Mouse (Mus musculus) left cerebral cortex, postnatal 25 days (tissue): ENCODE measurements around the gene Tbx5. TPM values are rescaled to one million over a fixed set of nuclear protein-coding genes. Genes with fewer than 3 reads are reported as not detected.

ENCODE experiments used
- DNase-seq, 2 experiments: peaks; one replicate each; pipeline ENCODE4 v3.0.0; 2022; ENCODE audit warnings: low spot score in 2 of 2, mixed read lengths in 1 of 2
- intact Hi-C: fragments of 180-260 bp; cut with DNase I; formaldehyde crosslinking; loops from one replicate; pipeline ENCODE4 v1.15.1; 2025
- total RNA-seq, 2 experiments: library from RNA; stranded (reverse); gene quantifications; 2 replicates each; pipeline ENCODE4 v1.2.3; 2021

Gene Tbx5
- not detected for total RNA-seq

DNA sequence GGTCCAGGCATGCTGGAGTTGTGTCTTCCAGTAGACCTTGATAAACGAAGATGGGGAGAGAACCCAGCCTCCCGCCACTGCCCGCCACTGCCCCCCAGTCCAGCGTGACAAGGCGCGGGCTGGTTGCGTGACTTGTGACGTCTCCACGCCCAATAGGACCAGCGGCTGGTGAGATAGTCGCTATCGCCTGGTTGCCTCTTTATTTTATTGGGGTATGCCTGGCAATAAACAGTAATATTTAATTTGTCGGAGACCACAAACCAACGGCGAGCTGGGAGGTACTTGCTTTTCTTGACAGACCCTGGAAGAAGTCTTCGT is at the start of gene Tbx5:
Tbx5 (plus strand) TSS at position 190 of the 318 bp plus-strand sequence.
- DNase-seq = no peak
- intact Hi-C loops = loop anchor here (2.0 kb wide), 1 partner anchor 28 kb away; no protein-coding TSS in a partner anchor

DNA sequence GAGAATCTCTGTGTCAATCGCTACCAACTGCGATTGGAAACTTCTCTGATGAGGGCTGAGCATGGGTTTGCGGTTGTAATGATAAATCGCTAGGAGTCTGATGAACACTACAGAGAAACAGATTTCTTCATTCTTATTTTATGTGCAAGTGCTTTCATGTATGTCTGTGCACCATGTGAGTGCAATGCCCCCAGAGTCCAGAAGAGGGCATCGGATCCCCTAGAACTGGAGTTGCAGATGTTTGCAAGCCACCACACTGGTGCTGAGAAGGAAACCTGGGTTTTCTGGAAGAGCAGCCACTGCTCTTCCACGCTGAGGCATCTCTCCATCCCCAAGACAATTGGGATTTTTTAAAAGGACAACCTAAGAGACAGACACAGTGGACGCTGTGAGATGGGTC is 46.5 kb upstream of the Tbx5 start:
- no peak for DNase-seq
- intact Hi-C loops = no loop called here

DNA sequence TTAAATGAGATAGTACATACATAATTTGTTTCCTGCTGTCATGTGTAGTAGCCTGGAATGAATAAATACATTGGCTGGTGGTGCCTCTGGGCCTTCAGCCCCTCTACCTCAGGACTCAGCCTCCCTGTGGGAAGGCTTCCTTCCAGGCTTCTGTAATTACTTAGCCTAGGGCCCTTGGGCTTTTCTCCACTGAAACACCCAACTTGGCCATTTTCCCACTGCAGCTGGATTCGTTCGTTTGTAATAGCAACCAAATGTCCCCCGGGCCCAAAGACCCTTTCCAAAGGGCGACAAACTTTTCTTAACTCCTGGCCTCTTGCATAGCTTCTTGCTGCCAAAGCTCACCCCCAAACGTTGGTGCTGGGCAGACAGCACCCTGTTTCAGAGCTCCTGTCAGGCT is 40.8 kb upstream of the Tbx5 start:
- intact Hi-C loops = no loop called here
- no peak for DNase-seq

DNA sequence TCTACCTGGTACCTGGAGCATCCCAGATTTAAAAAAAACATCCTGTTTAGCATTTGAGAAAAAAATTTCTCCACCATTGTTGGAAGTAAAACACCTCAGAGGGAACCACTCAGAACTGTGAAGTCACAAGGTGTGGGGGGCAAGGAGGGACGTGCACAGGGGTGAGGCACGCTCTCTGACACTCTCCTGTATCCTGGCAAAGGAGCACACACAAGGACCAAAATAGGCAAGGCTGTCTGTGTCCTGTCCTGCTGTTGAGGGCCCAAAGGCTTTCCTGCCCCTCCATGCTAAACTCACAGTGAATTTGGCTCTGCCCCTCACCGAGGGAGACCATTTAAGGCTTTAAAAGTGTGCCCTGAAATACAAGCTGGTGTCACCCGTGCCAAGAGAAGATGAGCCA is 38.5 kb upstream of the Tbx5 start:
- intact Hi-C loops = no loop called here

DNA sequence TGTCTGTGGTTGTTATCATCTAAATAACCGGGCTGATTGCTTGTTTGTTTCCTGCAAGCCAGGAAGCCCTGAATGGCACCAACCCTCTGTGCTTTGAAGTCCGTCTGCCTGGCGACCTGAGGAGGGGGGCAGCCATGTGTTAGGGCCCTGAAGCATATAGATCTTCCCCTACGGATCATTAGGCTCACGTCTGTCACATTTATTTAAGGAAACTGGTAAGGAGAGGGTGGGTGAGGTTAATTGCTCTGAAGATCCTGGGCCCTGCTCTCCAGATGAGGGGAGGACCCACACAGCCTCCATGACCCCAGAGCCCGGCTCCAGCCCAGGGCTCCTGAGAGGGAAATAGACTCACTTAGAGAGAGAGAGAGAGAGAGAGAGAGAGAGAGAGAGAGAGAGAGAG is 37.1 kb upstream of the Tbx5 start:
- no peak for DNase-seq
- intact Hi-C loops = no loop called here

More for the DNA sequence above, 38.5 kb upstream of the Tbx5 start:
- DNase-seq = no peak

DNA sequence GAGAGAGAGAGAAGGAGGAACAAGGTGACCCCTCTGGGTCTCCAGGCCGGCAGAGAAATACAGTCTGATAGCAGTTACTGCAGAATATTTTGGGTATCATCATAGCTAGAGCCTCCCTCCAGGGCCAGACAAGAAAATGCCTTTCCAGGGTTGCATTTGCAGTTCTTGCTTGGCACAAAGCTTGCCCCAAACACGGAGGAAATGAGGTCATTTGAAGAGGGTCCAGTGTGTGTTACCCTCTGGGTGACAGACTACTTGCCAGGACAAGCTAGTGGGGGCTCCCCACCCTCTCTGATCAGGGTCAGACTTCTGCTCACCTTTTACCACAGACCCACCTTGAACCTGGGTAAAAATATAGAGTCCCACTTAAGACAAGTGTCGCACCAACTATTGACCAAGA is 36.7 kb upstream of the Tbx5 start:
- intact Hi-C loops = no loop called here
- no peak for DNase-seq

GRCm38 (mm10) chr5:119796443-119797160 is 35.9 kb upstream of the Tbx5 start:
- no peak for DNase-seq
- intact Hi-C loops = no loop called here

DNA sequence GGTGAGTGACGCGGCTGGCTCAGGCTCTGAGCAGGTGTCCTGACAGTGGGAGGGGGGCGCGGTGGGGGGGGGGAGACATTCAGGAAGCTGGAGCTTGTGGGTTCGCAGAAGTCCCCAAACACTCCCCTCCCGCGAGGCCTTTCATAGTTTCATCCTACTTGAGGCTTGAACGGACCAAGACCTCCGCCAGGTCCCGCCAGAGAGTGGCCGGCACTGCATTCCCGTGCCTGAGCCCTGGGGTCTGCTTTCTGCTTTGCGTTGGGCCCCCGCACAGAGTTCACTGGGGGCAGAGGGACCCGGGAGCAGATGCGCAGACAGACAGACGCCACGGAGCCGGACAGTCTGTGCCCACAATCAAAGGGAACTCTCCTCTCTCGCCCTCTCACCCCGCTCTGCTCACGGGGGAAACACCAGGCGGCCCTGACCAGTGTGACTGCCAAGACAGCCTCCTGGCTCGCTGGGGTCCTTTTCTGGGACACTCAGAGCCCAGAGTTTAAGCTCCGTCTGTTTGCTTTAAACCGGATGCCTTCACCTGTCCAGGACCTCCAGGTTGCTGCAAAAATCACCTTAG is 34.8 kb upstream of the Tbx5 start:
- intact Hi-C loops = no loop called here
- no peak for DNase-seq

- intact Hi-C loops = no loop called here
- no peak for DNase-seq
Measured at GRCm38 (mm10) chr5:119798261-119798660, 34.2 kb upstream of the Tbx5 start.

DNA sequence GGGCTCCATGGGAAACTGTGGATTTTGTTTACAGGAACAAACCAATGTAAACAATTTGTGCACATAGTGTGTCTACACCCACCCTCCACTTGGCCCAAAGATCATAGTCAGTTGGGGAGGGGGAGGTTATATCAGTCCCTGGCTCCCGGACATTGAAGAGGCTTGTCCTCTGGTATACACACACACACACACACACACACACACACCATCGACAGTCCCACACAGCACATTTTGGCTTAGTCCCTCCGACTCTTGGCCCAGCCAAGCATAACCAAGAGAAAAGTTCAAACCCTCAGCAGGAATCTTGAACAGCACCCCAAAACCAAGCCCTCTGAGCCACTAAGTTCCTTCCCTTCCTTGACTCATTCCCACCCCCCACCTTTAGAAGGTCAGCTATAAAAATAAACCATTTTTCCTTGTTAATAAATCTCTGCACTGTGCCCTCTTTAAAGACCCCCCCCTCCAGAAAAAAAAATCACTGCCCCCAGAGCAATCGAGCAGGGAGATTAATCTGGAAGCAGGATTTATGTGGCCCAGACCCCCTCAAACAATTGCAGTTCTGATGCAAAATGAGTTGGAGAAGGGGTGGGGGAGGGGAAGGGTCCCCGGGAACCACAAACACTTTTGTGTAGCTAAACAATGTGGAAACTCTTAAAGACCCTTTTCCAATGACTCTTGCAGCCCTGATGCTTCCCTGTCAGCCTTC is 33.6 kb upstream of the Tbx5 start:
- DNase-seq = no peak
- intact Hi-C loops = no loop called here

DNA sequence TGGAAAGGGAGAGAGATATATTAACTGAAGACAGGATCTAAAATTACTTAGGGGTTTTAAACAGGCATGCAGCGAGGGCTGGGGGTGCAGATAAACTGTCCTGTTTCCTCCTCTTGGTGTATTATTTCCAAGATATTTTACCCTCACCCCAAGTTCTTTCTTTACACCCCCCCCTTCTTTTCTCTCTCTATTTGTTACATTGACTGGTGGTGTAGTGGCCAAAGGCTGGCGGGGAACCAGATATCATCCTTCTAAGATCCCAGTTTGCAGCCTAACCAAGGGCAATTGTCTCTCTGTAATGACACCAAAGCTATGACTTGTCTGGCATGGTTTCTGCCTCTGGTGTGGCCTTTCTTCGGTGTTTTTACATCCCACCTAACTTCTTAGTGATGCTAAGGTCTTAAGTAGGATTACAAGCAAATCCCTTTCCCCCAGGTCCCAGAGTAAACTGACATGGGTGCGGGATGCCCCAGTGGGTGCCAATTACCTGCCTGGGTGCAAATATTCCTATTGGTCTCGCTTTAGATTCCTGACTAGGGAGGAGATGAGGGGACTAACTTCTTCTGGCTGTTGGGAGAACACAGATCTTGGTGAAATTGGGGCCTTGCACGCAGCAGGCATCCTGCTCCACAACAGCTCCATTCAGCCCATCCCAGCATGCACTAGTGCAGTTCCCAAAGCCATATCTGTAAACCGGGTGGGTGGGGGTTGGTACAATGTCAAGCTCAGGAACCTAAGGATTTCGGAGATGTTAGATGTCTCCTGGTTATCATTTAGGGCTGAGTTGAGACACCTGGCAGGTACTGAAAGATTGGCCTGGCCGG is 32.8 kb upstream of the Tbx5 start:
- intact Hi-C loops = loop anchor here (5.0 to 10.0 kb wide), 3 partner anchors 112 to 925 kb away; no protein-coding TSS in a partner anchor
- no peak for DNase-seq

GRCm38 (mm10) chr5:119800243-119800665 is 32.2 kb upstream of the Tbx5 start:
- intact Hi-C loops = loop anchor here (5.0 to 10.0 kb wide), 3 partner anchors 113 to 925 kb away; no protein-coding TSS in a partner anchor

DNA sequence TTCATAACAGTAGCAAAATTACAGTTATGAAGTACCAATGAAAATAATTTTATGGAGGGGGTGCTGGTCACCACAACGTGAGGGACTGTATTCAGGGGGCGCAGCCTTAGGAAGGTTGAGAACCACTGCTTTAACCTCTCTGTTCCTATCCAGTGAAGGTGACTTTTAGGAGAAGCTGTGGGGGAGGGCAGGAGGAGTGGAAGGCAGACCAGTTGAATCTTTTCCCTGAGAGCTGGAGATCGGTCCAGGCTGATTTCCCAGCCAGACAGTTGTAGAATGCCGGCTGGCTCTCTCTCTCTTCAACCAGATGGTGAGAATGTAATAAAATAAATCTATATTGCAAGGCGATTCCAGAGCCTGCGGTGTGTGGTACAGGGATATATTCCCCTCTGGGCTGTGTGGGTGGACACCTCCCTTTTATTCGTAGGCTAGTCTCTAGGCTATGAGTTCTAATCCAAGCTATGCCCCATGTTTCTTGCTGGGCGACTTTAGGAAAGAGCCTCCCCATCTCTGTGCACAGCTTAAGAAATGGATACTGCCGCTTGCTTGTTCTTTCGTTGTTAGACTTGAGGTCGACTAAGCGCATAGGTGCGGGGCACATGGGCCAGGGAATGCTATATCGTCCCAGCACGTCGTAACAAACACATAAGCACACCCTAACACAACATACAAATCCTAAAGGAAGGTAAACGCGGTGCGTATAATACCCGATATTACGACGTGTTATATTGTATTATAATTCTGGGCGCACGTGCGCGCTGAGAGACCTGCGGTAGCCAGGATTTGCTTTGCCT is 29.7 kb upstream of the Tbx5 start:
- intact Hi-C loops = loop anchor here (5.0 to 10.0 kb wide), 3 partner anchors 116 to 928 kb away; no protein-coding TSS in a partner anchor
- DNase-seq = no peak

More at GRCm38 (mm10) chr5:119800243-119800665, 32.2 kb upstream of the Tbx5 start:
- DNase-seq = no peak

DNA sequence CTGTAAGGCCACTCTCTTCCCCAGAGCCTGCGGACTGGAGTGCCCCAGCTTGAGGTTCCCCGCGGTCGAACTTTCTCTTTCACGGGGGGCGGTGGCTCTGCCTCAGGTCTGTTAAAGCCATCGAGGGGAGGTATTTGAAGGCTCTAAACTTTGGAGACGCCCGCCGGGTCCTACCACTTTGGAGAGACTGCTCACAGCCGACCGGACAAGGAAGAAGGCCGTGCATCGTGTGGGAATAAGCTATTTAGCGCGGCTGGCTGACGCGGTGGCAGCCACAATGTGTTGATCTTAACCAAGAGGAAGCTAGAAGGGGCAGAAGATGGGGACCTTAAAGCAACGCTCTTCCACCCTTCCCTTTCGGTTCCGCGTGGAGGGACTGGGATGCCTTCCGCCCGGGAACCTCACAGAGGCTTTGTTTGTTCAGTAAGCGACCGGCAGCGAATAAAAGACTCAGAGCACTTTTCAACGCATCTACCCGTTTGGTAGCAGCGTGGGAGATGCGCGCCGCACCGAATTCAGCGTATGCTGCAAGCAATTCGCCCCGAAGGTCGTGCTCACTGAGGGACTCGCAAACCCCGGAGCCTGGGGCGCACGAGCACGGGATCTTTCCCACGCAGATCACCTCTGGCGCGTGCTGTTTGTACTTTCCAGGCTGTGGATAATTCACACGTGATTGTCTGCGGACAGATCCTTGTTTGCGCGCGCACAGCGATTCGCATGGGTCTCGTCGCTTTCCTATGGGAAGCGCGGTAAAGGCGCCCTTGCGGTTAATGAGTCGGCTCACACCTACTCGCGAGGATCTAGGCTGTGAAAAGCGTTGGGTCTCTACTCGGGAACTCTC is 28.8 kb upstream of the Tbx5 start:
- DNase-seq = no peak
- intact Hi-C loops = loop anchor here (2.0 to 10.0 kb wide), 4 partner anchors 29 to 929 kb away; partner anchors contain the start of gene Tbx5

DNA sequence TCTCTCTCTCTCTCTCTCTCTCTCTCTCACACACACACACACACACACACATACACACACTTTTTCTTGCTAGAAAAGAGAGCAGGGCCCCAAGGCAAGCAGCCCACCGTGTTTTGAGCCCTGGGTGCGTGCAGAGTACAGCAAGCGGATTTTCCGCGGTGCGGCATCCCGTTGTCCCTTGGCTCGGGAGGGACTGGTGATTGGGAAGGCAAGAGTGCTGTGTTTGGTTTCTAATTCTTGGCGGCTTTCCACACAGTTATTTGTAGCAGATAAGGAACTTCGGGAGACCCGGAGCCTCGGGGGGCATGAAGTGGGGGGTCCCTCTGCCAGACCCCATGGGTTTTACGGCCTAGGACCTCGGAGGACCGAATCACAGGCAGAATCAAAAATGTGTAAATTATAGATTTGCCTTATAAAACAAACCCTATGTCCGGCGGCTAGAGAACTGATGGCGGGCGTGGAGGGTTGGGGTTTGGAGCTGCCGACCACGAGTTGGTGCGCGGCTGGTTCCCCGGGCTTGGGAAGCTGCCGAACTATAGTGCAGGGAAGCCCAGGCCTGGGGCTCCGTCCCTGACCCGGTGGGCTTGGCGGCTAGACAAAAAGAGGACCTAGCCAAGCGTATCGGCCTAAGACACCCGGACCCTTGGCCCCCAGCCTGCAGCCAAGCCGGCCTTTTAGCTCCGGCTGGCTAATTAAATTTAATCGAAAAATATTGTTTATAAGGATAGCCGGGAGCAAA is 28.0 kb upstream of the Tbx5 start:
- intact Hi-C loops = loop anchor here (2.0 to 10.0 kb wide), 4 partner anchors 28 to 930 kb away; partner anchors contain the start of gene Tbx5
- DNase-seq = no peak

DNA sequence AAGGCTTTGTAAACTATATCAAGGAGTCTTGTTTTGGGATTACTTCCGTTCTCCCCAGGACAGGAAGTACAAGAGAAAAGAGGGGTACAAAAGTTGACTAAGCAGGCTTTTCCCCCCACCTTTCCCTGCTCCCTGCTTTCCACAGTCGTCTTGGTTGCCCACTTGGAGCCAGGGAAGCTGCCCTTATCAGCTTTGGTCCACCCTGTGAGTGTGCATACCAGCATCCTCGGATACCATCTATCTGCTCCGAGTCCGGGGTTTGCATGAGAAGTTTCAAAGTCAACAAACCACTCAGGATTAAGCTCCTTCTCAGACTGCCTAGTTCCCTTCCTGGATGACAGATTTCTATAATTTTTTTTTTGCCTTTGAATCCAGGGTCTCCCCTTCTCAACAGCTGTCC is 26.8 kb upstream of the Tbx5 start:
- intact Hi-C loops = loop anchor here (2.0 to 10.0 kb wide), 3 partner anchors 27 to 931 kb away; partner anchors contain the start of gene Tbx5
- no peak for DNase-seq

DNA sequence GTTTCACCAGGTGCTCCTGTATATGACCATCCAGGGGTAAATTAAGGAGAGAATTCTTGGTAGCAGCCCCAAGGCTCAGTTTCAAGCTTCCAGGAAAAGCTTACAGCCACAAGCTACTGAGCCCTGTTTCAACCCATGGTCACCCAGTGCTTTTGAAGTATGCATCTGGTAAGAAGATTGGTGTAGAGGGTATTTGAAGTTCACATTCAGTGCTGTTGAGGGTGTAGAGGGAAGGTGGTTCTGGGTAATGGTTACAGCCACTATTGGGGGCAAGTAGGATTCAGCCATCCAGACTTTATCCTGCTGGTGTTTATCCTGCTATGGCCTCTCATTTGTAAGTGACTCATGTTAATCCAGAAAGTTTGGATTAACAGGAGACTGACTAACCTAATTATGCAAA is 26.0 kb upstream of the Tbx5 start:
- DNase-seq = no peak
- intact Hi-C loops = loop anchor here (10.0 kb wide), 2 partner anchors 618 to 932 kb away; no protein-coding TSS in a partner anchor
